Mouse (Mus musculus) spleen, adult 2 months (tissue): Measurements from ENCODE around the gene Sumo1. TPM values are rescaled to one million over a fixed set of nuclear protein-coding genes. Genes with fewer than 3 reads are reported as not detected.

Source experiments
- DNase-seq, 2 experiments: peaks; one replicate each; pipeline versions ENCODE4 v3.0.0 to v3.0.0-alpha.2; 2012 to 2021; ENCODE audit warnings: low spot score in 2 of 2, low read depth in 1 of 2
- H3K27ac ChIP-seq: fragments of 200-500 bp; 2 replicates; pipeline ENCODE4 v1.5.1; 2012; ENCODE audit warnings: low read length, inconsistent platforms; ENCODE audit not compliant: insufficient read depth
- H3K27me3 ChIP-seq: fragments of 200-500 bp; 2 replicates; pipeline ENCODE4 v1.6.1; 2012; ENCODE audit warnings: mild to moderate bottlenecking, moderate library complexity, low read length, inconsistent platforms; ENCODE audit not compliant: control insufficient read depth, insufficient read depth
- H3K36me3 ChIP-seq: fragments of 200-500 bp; 2 replicates; pipeline ENCODE4 v1.6.1; 2012; ENCODE audit warnings: mild to moderate bottlenecking, low read length, inconsistent platforms; ENCODE audit not compliant: control insufficient read depth, insufficient read depth
- H3K4me1 ChIP-seq: fragments of 200-500 bp; 2 replicates; pipeline ENCODE4 v1.6.1; 2011; ENCODE audit warnings: inconsistent platforms; ENCODE audit not compliant: control insufficient read depth, insufficient read depth, insufficient read length
- H3K4me3 ChIP-seq: fragments of 200-500 bp; 2 replicates; pipeline ENCODE4 v1.5.1; 2011; ENCODE audit warnings: mild to moderate bottlenecking, inconsistent platforms; ENCODE audit not compliant: insufficient read depth, insufficient read length; ENCODE audit errors: extremely low read depth
- CTCF ChIP-seq: fragments of 200-500 bp; IDR thresholded peaks from 2 replicates; pipeline ENCODE4 v1.5.1; 2011; ENCODE audit warnings: mild to moderate bottlenecking, inconsistent platforms; ENCODE audit not compliant: insufficient read depth, insufficient read length, insufficient replicate concordance; ENCODE audit errors: extremely low read depth
- POLR2A ChIP-seq: fragments of 200-500 bp; IDR thresholded peaks from 2 replicates; pipeline ENCODE4 v1.6.1; 2011; ENCODE audit warnings: low read depth, low read length, inconsistent platforms
- WGBS: fragments of 180-500 bp; shearing (Covaris S2); methylation state at CpG from one replicate; pipeline ENCODE4 v1.1.7; 2018; 5-methylcytosine and 5-hydroxymethylcytosine counted together
- polyA plus RNA-seq: library from polyadenylated mRNA; depleted of rRNA; stranded (reverse); fragments of >200 nt; gene quantifications from 2 replicates; pipeline ENCODE4 v1.2.3, GENCODE M21; 2012

Gene Sumo1
- polyA plus RNA-seq, 1 experiment = 7.2 TPM

DNA sequence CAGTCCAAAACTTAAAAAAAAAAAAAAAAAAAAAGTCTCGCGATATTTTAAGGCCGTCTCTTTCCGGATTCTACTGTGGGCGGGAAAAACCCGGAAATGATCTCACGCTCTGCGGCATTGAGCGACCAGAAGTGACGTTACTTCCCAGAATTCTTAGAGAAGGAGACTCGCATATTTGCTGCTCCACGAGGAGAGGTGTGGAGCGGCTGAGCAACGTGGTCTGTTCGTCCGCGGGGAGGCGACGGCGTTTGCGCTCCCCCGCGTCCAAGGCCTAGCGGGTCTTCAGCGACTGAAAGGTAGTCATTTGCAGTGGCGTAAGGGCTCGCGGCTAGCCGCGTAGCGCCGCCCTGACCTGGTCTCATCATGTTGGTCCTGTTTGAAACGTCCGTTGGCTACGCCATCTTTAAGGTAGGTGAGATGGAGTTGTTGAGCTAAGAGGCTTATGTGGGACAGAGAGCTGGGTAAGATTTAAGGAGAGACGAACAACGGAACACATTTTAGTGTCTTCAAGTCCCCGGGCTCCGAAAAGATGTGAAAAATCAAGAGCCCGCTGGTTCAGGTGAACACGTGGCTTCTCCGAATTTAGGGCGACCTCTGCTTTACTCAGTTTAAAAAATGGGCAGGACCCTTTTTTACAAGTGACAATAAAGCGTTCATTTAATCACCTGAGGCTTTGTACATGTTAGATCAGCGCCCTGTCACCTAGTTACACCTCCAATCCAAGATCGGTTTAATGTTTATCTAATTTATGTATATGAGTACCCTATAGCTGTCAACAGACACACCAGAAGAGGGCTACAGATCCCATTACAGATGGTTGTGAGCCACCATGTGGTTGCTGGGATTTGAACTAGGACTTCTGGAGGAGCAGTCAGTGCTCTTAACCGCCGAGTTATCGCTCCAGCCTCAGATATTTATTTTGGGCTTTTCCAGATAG is 14.5 kb upstream of the Sumo1 start, which contains the start of gene Nop58:
Gene Nop58 (plus strand): TSS at position 153 of the 937 bp plus-strand sequence.
- peak within 1 kb of the TSS; percentile 59 for H3K27ac ChIP-seq
- under 1% methylated on average over 49 of the region's 49 CpGs for WGBS
- H3K4me3 ChIP-seq = peak within 1 kb of the TSS; percentile 74
- peak; percentile 78 to 95 for DNase-seq
- TF ChIP-seq CTCF = no peak
- TF ChIP-seq POLR2A = peak; percentile 84
- no peaks in the 10 kb centered on the region for H3K27me3 ChIP-seq
- peaks cover 14% of the 10 kb centered on the region; the same call in 1 of the 2 replicates for H3K4me1 ChIP-seq
- no peaks in the 10 kb centered on the region for H3K36me3 ChIP-seq

DNA sequence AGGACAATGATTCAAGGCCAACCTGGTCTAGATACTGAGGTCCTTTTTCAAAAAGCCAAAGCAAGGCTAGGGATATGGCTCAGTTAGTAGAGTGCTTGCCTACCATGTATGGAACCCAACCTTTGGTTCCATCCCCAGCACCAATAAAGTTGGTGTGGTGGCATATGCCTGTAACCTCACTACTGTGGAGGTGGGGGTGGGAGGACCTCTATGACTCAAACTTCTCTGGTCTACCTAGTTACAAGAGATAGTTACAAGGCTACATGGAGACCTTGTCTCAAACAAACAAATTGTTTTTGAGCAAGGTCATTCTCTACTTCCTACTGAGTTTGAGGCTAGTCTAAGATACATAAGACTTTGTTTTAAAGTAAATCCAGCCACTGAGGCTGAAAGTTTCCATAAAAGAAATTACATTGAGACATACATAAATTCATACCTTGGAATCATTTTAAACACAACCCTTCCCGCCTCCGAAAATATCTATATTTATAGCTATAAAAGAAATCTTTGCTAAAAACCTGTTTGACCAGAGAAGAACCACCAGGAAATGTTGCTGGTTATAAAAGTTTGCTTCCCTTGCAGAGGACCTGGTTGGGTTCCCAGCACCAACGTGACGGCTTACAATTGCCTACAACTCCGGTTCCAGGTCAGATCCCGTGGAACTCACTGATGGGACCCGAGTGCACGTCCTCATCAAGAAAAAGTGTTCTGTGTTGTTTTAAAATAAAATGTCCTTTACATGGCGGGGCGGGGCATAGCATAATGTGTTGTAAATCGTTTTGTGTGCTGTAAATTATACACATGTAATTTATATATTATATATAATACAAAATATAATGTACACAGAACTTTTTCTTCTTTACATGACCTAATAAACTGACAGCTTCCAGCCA is 13.5 kb upstream of the Sumo1 start:
- 11% methylated on average over 11 of the region's 11 CpGs for WGBS
- Histone ChIP-seq H3K27ac (0 out of 2 replicates have a peak overlapping the region, but pooled peaks have one; percentile 30), H3K36me3 (no peaks in the 10 kb centered on the region), H3K27me3 (no peaks in the 10 kb centered on the region), H3K4me3 (peak overlapping the region; percentile 52), H3K4me1 (peaks cover 14% of the 10 kb centered on the region; the same call in 1 of the 2 replicates)
- DNase-seq = peak in 1 of 2 experiments; percentile 10
- TF ChIP-seq CTCF (no peak), POLR2A (no peak)

DNA sequence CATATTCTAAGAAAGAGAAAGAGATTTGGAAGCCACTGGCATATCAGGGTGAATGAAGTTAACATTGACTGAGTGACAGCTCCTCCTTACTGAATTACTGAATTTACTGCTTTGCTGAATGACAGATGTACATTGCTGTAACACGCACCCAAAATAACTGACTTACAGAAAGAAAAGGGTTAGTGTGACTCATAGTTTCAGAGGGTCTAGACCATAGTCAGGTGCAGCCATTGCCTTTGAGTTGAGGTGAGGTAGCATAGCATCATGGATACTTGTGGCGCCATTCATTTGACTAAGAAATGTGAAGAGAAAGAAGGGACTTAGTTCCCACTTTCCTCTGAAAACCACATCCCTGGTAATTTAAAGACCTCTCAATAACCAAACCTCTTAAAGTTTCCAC is 3.0 kb upstream of the Sumo1 start:
- H3K4me1 ChIP-seq = peaks cover 4% of the 10 kb centered on the region; the same call in 1 of the 2 replicates
- 94% methylated on average over 2 of the region's 2 CpGs for WGBS
- H3K27ac ChIP-seq = no peak overlapping the region
- no peak for DNase-seq
- H3K27me3 ChIP-seq = no peaks in the 10 kb centered on the region
- no peaks in the 10 kb centered on the region for H3K36me3 ChIP-seq
- no peak overlapping the region for H3K4me3 ChIP-seq
- TF ChIP-seq CTCF (no peak), POLR2A (no peak)

DNA sequence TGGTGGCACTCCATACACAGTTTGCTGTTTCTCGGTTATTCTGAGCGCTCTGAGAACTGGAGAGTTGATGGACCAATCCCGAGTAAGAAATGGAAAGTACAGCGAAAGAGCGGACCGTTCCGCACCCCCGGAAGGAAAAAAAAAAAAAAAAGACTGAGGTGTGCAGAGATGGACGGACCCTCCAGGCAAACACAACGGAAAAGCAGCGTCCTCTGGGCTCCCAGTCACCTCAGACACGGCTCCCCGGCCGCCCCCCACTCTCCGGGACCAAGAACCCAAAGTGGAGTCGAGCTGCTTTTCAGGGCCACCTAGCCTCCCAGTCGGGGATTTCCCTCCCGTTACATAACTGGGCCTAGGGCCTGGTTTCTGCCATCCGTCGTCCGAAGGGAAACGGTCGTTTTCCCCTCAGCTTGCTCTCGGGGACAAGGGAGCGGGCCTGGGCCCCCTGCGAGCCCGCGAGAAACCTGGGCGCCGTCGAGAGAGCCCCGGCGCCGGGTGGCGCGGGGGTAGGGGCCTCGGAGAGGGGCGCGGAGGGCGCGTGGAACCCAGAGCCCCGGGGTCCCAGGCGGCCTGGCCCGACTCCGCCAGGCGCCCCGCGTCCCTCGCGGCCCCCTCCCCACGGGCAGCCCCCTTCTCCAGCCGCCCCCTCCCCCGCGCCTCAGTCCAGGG is 538 bp downstream of the Sumo1 start:
- H3K4me1 ChIP-seq = peaks cover 7% of the 10 kb centered on the region; the same call in 1 of the 2 replicates
- no peaks in the 10 kb centered on the region for H3K27me3 ChIP-seq
- H3K27ac ChIP-seq = peak overlapping the region; percentile 84
- peak in 1 of 2 experiments; percentile 31 for DNase-seq
- H3K4me3 ChIP-seq = peak overlapping the region; percentile 87
- WGBS = under 1% methylated on average over 54 of the region's 54 CpGs
- H3K36me3 ChIP-seq = peaks cover 2% of the 10 kb centered on the region; the same call in 1 of the 2 replicates
- no peak for TF ChIP-seq POLR2A
- TF ChIP-seq CTCF = no peak

DNA sequence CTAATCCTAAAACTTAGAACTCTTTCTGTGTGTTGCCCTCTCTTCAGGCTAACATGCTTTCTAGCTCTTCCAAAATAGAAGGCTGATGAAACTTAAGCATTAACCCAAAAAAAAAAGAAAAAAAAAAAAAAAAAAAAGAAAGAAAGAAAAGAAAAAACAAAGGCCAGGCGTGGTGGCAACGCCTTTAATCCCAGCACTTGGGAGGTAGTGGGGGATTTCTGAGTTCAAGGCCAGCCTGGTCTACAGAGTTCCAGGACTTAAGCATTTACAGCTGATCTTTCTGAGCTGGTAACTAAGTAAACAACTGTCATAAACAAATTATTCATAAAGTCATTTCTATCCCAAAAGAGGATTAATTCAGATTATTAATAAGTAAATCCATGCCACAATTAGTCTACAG is 1.8 kb downstream of the Sumo1 start:
- H3K36me3 ChIP-seq = peaks cover 2% of the 10 kb centered on the region; the same call in 1 of the 2 replicates
- no peaks in the 10 kb centered on the region for H3K27me3 ChIP-seq
- no peak overlapping the region for H3K27ac ChIP-seq
- peaks cover 7% of the 10 kb centered on the region; the same call in 1 of the 2 replicates for H3K4me1 ChIP-seq
- no peak overlapping the region for H3K4me3 ChIP-seq
- no peak for DNase-seq
- TF ChIP-seq CTCF (no peak), POLR2A (no peak)
- 78% methylated on average over 2 of the region's 2 CpGs for WGBS
